Mouse (Mus musculus) ES-E14 (cell line): ENCODE data around the gene Cyp2r1. TPM values are rescaled to one million over a fixed set of nuclear protein-coding genes. Genes with fewer than 3 reads are reported as not detected.

Experiments used
- DNase-seq: peaks from one replicate; pipeline ENCODE4 v3.0.0-alpha.2; 2013; ENCODE audit warnings: low read depth, low spot score
- H3K27ac ChIP-seq: 2 replicates; pipeline ENCODE4 v1.5.1; 2012; ENCODE audit warnings: low read depth, mild to moderate bottlenecking, low read length, moderate library complexity, mixed read lengths; ENCODE audit not compliant: poor library complexity, insufficient read depth, severe bottlenecking
- H3K36me3 ChIP-seq: 2 replicates; pipeline ENCODE4 v1.6.1; 2012; ENCODE audit warnings: mild to moderate bottlenecking, low read length, moderate library complexity, mixed read lengths; ENCODE audit not compliant: control insufficient read depth, poor library complexity, insufficient read depth, severe bottlenecking
- H3K4me1 ChIP-seq, 2 experiments: fragments of 150-350 bp in 1 of 2; sonication (generic) in 1 of 2; 2 replicates each; pipeline ENCODE4 v1.6.1; 2012; ENCODE audit warnings: low read length in 2 of 2, mild to moderate bottlenecking in 1 of 2, mixed read lengths in 1 of 2; ENCODE audit not compliant: control insufficient read depth in 2 of 2, insufficient read depth in 2 of 2, poor library complexity in 1 of 2
- H3K4me3 ChIP-seq, 2 experiments: fragments of 150-350 bp in 1 of 2; sonication (generic) in 1 of 2; 2 replicates each; pipeline ENCODE4 v1.5.1; 2012; ENCODE audit warnings: low read length in 2 of 2, low read depth in 1 of 2, mild to moderate bottlenecking in 1 of 2, mixed read lengths in 1 of 2; ENCODE audit not compliant: insufficient read depth in 1 of 2, poor library complexity in 1 of 2, severe bottlenecking in 1 of 2
- H3K9ac ChIP-seq: 2 replicates; pipeline ENCODE4 v1.6.1; 2012; ENCODE audit warnings: low read depth, mild to moderate bottlenecking, low read length, mixed read lengths; ENCODE audit not compliant: poor library complexity, insufficient read depth, severe bottlenecking
- H3K9me3 ChIP-seq: fragments of 150-350 bp; sonication (generic); 2 replicates; pipeline ENCODE4 v1.6.1; 2012; ENCODE audit warnings: low read depth, mild to moderate bottlenecking, low read length; ENCODE audit not compliant: control insufficient read depth, insufficient read depth
- CHD2 ChIP-seq: IDR thresholded peaks from 2 replicates; pipeline ENCODE4 v1.6.1; 2014; ENCODE audit warnings: mild to moderate bottlenecking, low read depth, low read length, inconsistent platforms
- HCFC1 ChIP-seq: IDR thresholded peaks from 2 replicates; pipeline ENCODE4 v1.6.1; 2012; ENCODE audit warnings: low read length, inconsistent platforms, borderline replicate concordance; ENCODE audit not compliant: insufficient read depth
- MAFK ChIP-seq: IDR thresholded peaks from 2 replicates; pipeline ENCODE4 v1.6.1; 2014; ENCODE audit warnings: mild to moderate bottlenecking, low read depth, low read length, inconsistent platforms; ENCODE audit not compliant: insufficient read depth
- ZC3H11A ChIP-seq: IDR thresholded peaks from 2 replicates; pipeline ENCODE4 v1.6.1; 2012; ENCODE audit warnings: low read depth, mild to moderate bottlenecking, inconsistent platforms, low read length, borderline replicate concordance
- ZNF384 ChIP-seq: IDR thresholded peaks from 2 replicates; pipeline ENCODE4 v1.6.1; 2012; ENCODE audit warnings: low read depth, low read length, inconsistent platforms
- in situ Hi-C, 2 experiments: fragments of 600-800 bp; cut with MboI; formaldehyde crosslinking; loops; one replicate each; pipeline ENCODE4 v1.15.1; 2025; ENCODE audit warnings: low sequenced_read_pairs in 2 of 2, inconsistent platforms in 1 of 2; ENCODE audit not compliant: unreplicated experiment in 2 of 2
- total RNA-seq: library from RNA; depleted of rRNA; stranded (reverse); fragments of 300-350 nt; gene quantifications from 2 replicates; pipeline ENCODE4 v1.2.3, GENCODE M21; 2012; rRNA removed

The Cyp2r1 gene
- total RNA-seq, 1 experiment: 0.76 TPM

- DNase-seq: no peak
- Histone ChIP-seq H3K4me3 (no peak overlapping the region), H3K36me3 (no peaks in the 10 kb centered on the region), H3K9me3 (no peaks in the 10 kb centered on the region), H3K4me1 (no peaks in the 10 kb centered on the region), H3K9ac (no peak overlapping the region), H3K27ac (no peak overlapping the region)
- in situ Hi-C loops: no loop called here
- TF ChIP-seq HCFC1 (no peak), CHD2 (no peak)
Observed at GRCm38 (mm10) chr7:114520122-114520521, 42.6 kb downstream of the Cyp2r1 start.

DNA sequence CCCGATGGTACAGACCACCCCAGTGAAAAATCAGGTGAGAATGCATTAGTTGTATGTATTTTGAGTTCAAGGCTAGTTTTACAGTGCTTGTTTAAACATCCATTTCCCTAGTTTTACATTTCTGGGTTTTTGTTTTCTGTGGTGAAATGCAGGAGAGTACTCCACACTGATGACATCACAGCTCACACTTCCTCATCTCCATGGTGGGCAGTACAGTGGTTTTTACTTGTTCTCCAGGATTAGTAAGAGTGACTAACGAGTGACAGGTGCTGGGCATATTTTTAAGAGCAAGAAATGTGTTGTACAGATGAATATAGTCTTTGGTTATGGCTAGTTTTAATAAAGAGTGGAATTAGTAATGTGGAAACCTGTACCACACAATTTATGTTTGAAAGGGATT, 53.9 kb downstream of the Cyp2r1 start:
- Histone ChIP-seq H3K36me3 (no peaks in the 10 kb centered on the region), H3K9ac (no peak overlapping the region), H3K9me3 (no peaks in the 10 kb centered on the region), H3K4me1 (no peaks in the 10 kb centered on the region), H3K4me3 (no peak overlapping the region), H3K27ac (no peak overlapping the region)
- TF ChIP-seq ZC3H11A: no peak
- no peak for TF ChIP-seq CHD2
- no peak for TF ChIP-seq MAFK
- no peak for TF ChIP-seq HCFC1
- TF ChIP-seq ZNF384: no peak
- no peak for DNase-seq
- in situ Hi-C loops: no loop called here

Other genes starting within 250 kb of the Cyp2r1 start
- 5.9 and 9.5 TPM in 2 replicates for gene Pde3b, start 147.7 kb downstream of the Cyp2r1 start, total RNA-seq
- gene Calca, start 73.4 kb upstream of the Cyp2r1 start, total RNA-seq: 30.6 and 81.7 TPM in 2 replicates
- gene Calcb, start 155.7 kb upstream of the Cyp2r1 start, total RNA-seq: 0.80 TPM in 1 of 2 replicates, not detected in the other
- 1.4 and 1.7 TPM in 2 replicates for gene Insc, start 180.7 kb upstream of the Cyp2r1 start, total RNA-seq